Mouse (Mus musculus) heart, adult 2 months (tissue): Measurements from ENCODE around the gene U2af1l4.

Source experiments
- CTCF ChIP-seq: fragments of 200-600 bp; IDR thresholded peaks from 2 replicates; pipeline ENCODE4 v1.8.1; 2022; ENCODE audit warnings: antibody characterized with exemption, mild to moderate bottlenecking, moderate library complexity
- POLR2A ChIP-seq: fragments of 200-500 bp; IDR thresholded peaks from 2 replicates; pipeline ENCODE4 v1.6.1; 2011; ENCODE audit warnings: mild to moderate bottlenecking, low read depth, low read length, control low read depth; ENCODE audit not compliant: insufficient read depth

DNA sequence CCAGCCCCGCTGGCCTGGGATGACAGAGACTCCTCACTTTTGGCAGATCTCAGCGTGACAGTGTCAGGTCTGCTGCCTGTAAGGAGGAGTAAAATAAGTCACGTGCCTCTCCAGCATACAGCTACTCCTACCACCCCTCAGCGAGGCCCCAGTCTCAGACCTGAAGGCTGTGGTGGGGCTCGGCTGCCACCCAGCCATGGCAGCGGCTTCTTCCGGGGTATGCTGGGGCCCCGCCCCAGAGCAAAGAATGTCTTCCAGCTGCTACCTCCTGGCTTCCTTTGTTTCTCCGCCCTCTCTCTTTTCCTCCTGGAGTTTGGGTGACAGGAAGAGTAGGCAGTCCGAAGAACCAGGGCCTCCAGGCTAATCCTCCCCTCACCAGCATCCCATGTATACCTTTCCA, 37.1 kb upstream of the U2af1l4 start:
- no peak for TF ChIP-seq POLR2A
- no peak for TF ChIP-seq CTCF
